Mouse (Mus musculus) c-Kit-positive CD71-positive TER-119-positive erythroid progenitor cells, embryonic 14.5 days (primary cell): ENCODE results near the gene Grip1.

Experiments
- DNase-seq: peaks from one replicate; pipeline ENCODE4 v3.0.0-alpha.2; 2013; ENCODE audit warnings: low spot score

Gene Grip1

GRCm38 (mm10) chr10:119458991-119459390, 5.4 kb downstream of the Grip1 start:
- no peak for DNase-seq

DNA sequence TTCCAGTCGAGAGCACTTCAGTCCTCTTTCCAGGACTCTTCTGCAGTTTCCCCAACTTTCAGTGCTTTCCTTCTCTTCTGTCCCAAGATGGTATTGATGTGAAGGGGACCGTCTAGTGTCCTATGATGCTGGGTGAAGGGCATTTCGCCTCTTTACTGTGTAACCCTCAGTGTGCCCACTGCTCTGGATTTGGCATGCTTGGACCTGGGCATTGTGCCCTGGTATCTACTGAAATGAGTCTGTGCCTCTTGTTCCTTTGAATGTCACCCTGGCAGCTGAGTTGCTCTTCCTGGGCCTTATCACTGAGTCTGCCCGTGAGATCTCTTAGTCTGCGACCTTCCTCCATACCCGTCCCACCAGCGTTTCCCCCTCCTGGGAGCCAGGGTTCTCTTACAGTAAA, 9.7 kb downstream of the Grip1 start:
- DNase-seq: no peak

DNA sequence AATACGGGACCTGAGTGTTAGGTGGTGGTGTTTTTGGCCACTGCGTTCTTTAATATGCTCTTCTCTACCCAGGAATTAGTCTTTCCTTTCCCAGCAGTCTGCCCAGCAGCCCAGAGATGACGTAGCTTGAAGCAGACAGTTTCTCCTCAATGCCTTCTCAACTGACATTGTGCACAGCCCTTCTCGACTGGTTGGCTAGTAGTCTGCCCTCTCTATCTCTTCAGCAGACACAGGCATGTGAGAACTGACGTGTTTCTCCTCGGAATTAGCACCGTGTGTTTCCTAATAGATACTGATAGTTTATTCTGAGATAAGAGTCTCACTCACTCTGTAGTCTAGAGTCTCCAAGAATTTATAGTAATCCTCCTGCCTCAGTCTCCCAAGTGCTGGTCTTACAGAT, 10.2 kb downstream of the Grip1 start:
- no peak for DNase-seq

- DNase-seq: no peak
These were observed 14.3 kb downstream of the Grip1 start for GRCm38 (mm10) chr10:119467976-119468375.

- no peak for DNase-seq
These were observed 16.5 kb downstream of the Grip1 start for GRCm38 (mm10) chr10:119470096-119470495.

GRCm38 (mm10) chr10:119475166-119475565, 21.5 kb downstream of the Grip1 start:
- no peak for DNase-seq

- DNase-seq: no peak
These were observed 24.0 kb downstream of the Grip1 start for GRCm38 (mm10) chr10:119477661-119478060.

DNA sequence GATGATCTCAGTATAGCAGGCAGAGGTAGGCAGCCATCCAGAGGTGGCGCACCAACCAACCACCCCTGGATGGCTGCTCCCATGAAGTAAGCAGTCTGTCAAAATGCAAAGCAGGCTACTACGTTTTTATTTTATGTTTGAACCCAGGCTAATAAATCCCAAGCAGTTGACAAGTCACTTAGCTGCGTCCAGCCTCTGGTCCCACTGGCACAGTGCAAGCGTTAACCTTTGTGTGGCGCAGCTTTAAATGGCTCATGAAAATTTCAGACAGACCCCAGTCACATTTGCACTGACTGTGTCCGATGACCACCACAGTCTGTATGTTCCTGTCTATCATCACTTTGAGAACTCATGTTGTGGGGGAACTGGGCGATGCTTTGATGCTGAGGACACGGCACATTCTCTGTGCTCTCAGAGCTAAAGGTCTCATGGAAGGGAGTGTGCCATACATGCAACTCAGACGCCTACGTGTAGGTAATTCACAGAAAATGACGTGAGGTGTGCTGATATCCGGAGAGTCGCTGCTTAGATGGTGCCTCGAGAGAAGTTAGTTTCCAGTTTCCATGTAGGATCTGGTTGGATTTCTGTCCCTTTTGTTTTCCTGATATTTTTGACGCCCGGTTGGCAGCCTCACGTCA, 29.6 kb downstream of the Grip1 start:
- DNase-seq: no peak

DNA sequence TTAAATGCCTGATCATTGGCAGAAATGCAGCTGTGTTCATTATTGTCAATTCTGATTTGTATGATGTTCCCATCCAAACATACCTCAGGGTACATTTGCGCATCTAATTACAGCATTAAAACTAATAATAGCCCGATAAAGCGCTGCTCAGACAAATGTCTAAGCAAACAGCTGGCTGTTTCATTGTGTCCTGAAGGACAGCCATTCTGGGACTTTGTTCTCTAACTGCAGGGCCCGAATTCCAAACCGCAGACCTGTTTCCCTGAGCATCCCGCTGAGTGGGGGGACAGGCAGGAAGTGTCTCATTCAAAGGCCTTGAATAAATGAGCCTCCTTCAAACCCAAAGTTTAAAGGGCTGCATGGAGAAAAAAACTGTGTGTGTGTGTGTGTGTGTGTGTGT, 30.1 kb downstream of the Grip1 start:
- no peak for DNase-seq

DNA sequence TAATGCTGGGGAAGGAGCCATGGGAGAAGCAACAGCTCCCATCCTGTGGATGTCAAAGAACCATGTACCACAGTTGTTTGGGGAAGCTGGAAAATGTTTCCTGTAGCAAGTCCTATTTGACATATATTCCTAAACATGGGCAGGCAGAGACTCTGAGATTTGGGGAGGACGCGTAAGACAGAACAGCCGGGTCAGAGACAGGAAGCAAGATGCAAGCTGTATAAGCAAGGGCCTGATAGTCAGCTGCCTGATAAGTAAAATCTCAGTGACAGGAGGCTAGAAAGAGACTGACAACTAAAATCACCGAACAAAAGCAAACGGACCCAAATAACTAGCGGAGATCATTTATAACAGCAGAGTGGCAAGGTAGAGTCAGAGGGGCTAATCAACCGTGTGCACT, 33.3 kb downstream of the Grip1 start:
- DNase-seq: no peak

GRCm38 (mm10) chr10:119490831-119491230, 37.2 kb downstream of the Grip1 start:
- DNase-seq: no peak

DNA sequence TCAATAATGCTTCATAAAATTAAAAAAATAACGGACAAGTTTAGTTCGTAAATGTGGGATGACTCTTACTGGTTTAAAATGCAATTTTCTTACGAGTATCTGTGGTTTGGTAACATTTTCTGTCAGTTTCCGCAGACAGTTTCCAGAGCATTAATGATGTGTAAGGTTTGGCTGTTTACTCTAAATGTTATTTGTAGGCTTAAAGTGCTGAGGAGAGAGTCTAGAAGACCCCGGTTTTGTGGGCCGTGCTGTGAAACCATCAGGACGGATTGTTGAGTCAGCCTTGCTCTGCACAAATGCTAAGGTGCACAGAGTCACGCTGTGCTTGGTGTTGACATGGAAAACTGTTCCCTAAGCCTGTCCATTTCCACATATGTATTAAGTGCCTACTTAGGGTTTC, 41.7 kb downstream of the Grip1 start:
- DNase-seq: no peak

DNA sequence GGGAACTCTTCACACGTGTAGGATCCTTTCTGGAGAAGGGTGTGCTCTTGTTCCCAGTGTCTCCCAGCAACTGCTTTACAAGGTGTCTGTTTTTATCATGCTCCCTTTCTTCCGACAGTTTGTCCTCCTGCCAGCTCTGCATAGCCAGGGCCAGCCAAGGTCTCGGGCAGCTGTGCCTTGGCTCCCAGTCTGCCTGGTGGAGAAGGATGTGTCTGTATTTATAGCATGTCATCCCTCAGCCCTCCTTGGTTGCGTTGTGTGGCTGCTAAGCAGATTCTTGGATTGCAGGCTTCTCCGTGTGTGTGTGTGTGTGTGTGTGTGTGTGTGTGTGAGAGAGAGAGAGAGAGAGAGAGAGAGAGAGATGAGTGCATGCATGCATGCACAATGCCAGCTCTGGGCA, 42.6 kb downstream of the Grip1 start:
- no peak for DNase-seq

GRCm38 (mm10) chr10:119521686-119522085, 68.1 kb downstream of the Grip1 start:
- no peak for DNase-seq

DNA sequence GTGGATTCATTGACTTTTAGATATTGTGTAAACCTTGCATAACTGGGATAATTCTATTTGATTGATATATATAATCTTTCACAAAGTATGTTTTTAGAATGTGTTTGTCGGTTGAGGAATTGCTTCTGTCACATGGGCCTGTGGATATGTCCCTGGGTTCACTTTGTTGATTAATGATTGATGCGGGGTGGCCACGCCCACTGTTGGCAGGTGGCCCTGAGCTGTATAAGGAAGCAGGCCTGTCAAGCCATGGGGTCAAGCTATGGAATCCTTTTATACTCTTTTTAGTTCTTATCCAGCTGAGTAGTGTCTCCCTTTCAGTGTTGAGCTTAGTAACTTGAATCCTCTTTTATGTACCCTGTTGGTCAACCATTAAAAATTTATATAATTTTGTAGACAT, 72.1 kb downstream of the Grip1 start:
- no peak for DNase-seq

GRCm38 (mm10) chr10:119534852-119535251, 81.2 kb downstream of the Grip1 start:
- no peak for DNase-seq

- no peak for DNase-seq
These were observed 88.0 kb downstream of the Grip1 start for GRCm38 (mm10) chr10:119541655-119542054.

- no peak for DNase-seq
These were observed 90.1 kb downstream of the Grip1 start for GRCm38 (mm10) chr10:119543771-119544170.

DNA sequence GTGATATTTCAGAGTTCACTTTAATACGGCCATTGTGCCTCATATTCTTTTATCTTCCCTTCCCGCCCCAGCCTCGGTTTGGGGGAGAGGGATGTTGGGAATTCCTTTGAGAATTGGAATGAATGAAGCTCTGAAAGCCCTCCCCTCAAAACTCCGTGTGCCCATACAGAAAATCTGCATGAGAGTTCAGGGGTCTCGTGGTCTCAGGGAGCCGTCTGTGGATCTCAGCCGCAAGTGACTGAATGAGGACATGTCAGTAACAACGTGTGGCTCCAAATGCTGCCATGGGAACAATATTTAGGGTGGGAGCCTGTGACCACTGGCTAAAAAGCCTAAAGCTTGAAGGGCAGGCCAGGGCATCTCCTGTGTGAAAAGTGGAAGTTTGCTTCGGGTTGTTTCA, 91.1 kb downstream of the Grip1 start:
- no peak for DNase-seq

DNA sequence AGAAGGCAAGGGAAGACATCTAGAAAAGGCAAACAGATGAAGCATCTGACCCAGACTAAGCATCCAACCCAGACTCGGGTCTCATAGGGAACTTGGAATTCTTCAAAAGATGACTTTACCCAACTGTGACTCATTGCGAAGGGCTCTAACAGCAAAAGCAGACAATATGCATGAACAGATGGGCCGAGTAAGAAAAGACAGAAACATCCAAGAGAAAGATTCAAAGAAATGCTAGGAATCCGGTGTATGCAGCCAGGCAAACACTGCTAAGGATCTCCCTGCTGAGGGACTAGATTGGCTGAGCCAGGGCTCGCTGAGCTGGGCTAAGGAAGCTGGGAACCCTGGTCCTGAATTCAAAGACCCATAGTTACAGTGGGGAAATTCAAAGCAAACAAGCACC, 94.2 kb downstream of the Grip1 start:
- no peak for DNase-seq

DNA sequence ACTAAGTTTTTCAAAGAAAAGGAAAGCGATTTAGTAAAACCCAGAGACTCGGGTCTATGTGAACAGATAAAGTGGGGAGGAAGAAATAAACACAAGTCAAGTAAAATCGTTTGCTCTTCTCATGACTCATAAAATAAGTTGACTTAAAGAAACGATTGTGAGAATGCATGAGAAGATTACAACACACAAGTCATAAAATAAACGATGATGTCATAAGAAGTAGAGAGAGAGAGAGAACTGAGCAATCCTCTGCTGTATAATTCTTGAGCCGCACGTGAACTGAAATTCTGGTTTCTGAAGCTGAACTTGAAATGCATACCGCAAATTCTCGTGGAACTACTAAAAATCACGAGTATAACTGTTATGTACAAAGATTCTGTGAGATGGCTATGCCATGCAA, 95.1 kb downstream of the Grip1 start:
- no peak for DNase-seq

GRCm38 (mm10) chr10:119550630-119551029, 97.0 kb downstream of the Grip1 start:
- DNase-seq: no peak

GRCm38 (mm10) chr10:119556346-119556745, 102.7 kb downstream of the Grip1 start:
- DNase-seq: no peak

DNA sequence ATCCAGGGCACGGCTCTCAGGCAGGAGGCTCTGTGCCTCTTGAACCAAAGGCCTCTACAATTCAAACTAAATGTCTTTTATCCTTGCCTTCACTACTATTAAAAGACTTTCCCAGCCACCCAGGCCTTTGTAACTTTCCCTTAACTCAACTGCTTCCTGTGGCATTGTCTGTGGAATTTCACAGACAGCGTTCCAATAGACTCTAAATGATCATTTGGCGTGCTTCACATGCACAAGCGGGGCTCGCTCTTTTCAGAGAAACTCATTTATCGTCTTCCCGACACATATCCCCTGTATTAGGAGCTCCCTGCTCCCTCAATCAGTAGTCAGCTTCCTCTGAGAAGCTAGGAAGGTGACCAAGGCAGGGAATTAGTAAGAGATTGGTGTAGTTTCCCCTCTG, 104.8 kb downstream of the Grip1 start:
- DNase-seq: no peak

DNA sequence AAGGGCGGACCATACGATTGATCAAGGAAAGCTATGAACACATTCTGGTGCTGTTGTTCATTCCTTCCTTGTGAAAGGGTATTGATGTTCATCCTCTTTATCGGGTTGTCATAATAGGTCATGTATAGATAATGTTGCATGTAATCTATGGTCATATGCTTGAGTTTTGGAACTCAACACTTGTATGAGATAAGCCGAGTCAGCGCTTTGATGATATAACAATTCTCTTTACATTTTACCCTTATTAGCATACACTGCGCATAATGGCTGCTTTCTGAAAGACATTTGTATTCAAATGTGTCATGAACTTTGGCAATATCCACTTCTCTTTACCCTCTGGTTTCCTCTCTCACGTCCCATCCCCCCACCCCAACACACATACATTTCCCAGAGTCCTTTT, 111.2 kb downstream of the Grip1 start:
- no peak for DNase-seq
